Mouse (Mus musculus) gonadal fat pad, adult 2 months (tissue): ENCODE data around the gene Suclg2. TPM values are rescaled to one million over a fixed set of nuclear protein-coding genes. Genes with fewer than 3 reads are reported as not detected.

Experiments
- DNase-seq: peaks from one replicate; pipeline ENCODE4 v3.0.0-alpha.2; 2012; ENCODE audit warnings: low read depth
- polyA plus RNA-seq: library from polyadenylated mRNA; depleted of rRNA; stranded (reverse); fragments of >200 nt; gene quantifications from 2 replicates; pipeline ENCODE4 v1.2.3, GENCODE M21; 2012; rRNA removed

Gene Suclg2
- polyA plus RNA-seq = 14.0 and 14.3 TPM in 2 replicates

GRCm38 (mm10) chr6:95718031-95718968 is at the start of gene Suclg2:
Suclg2 (minus strand) TSS chr6:95718800.
- DNase-seq = no peak

- no peak for DNase-seq
Measured at GRCm38 (mm10) chr6:95766566-95766965, 48.0 kb upstream of the Suclg2 start.

- no peak for DNase-seq
Measured at GRCm38 (mm10) chr6:95759558-95760172, 41.1 kb upstream of the Suclg2 start.

GRCm38 (mm10) chr6:95742378-95742777 is 23.8 kb upstream of the Suclg2 start:
- DNase-seq = no peak

GRCm38 (mm10) chr6:95731570-95732367 is 13.2 kb upstream of the Suclg2 start:
- no peak for DNase-seq

GRCm38 (mm10) chr6:95729399-95729798 is 10.8 kb upstream of the Suclg2 start:
- DNase-seq = no peak

GRCm38 (mm10) chr6:95725281-95725680 is 6.7 kb upstream of the Suclg2 start:
- DNase-seq = no peak

- DNase-seq = no peak
Measured at GRCm38 (mm10) chr6:95723361-95723760, 4.8 kb upstream of the Suclg2 start.

- DNase-seq = no peak
Measured at GRCm38 (mm10) chr6:95719791-95720190, 1.2 kb upstream of the Suclg2 start.

GRCm38 (mm10) chr6:95718969-95719333 is 351 bp upstream of the Suclg2 start:
- no peak for DNase-seq

GRCm38 (mm10) chr6:95717071-95717470 is 1.5 kb downstream of the Suclg2 start:
- DNase-seq = no peak

GRCm38 (mm10) chr6:95716476-95716875 is 2.1 kb downstream of the Suclg2 start:
- DNase-seq = no peak

- DNase-seq = no peak
Measured at GRCm38 (mm10) chr6:95713245-95713644, 5.4 kb downstream of the Suclg2 start.

GRCm38 (mm10) chr6:95712081-95712480 is 6.5 kb downstream of the Suclg2 start:
- DNase-seq = no peak

GRCm38 (mm10) chr6:95711671-95712070 is 6.9 kb downstream of the Suclg2 start:
- DNase-seq = no peak

- no peak for DNase-seq
Measured at GRCm38 (mm10) chr6:95710886-95711285, 7.7 kb downstream of the Suclg2 start.

- DNase-seq = no peak
Measured at GRCm38 (mm10) chr6:95709531-95709930, 9.1 kb downstream of the Suclg2 start.

- no peak for DNase-seq
Measured at GRCm38 (mm10) chr6:95709106-95709505, 9.5 kb downstream of the Suclg2 start.

- no peak for DNase-seq
Measured at GRCm38 (mm10) chr6:95704626-95705025, 14.0 kb downstream of the Suclg2 start.

- no peak for DNase-seq
Measured at GRCm38 (mm10) chr6:95702200-95702599, 16.4 kb downstream of the Suclg2 start.

- no peak for DNase-seq
Measured at GRCm38 (mm10) chr6:95701786-95702185, 16.8 kb downstream of the Suclg2 start.

GRCm38 (mm10) chr6:95700981-95701610 is 17.5 kb downstream of the Suclg2 start:
- DNase-seq = no peak
